Mouse (Mus musculus) hindbrain, embryonic 14.5 days (tissue): ENCODE measurements at regions not wholly inside any gene's neighbourhood (a gene's known extent, or its start where the extent isn't known, plus 50 kb on each side); places are given as distances from the start of the nearest gene placed in this dataset.

Experiments used
- ATAC-seq: fragments of 200-750 bp; cut with Nextera tagmentation; 2 replicates; pipeline ENCODE4 v1.8.0; 2017; ENCODE audit warnings: moderate number of reproducible peaks, mild to moderate bottlenecking, moderate TSS enrichment, moderate library complexity; ENCODE audit not compliant: low FRiP score
- DNase-seq: peaks from one replicate; pipeline ENCODE4 v3.0.0-alpha.2; 2015; ENCODE audit warnings: low spot score
- H3K27ac ChIP-seq: fragments of 300-500 bp; sonication (generic); 2 replicates; pipeline ENCODE4 v1.5.1; 2014; ENCODE audit warnings: mild to moderate bottlenecking, moderate library complexity
- H3K27me3 ChIP-seq: fragments of 300-500 bp; sonication (generic); 2 replicates; pipeline ENCODE4 v1.6.1; 2014; ENCODE audit warnings: mild to moderate bottlenecking, low read length, mixed read lengths; ENCODE audit not compliant: control insufficient read depth, insufficient read depth
- H3K36me3 ChIP-seq: fragments of 300-500 bp; sonication (generic); replicated peaks from 2 replicates; pipeline ENCODE4 v1.6.1; 2014; ENCODE audit not compliant: control insufficient read depth, insufficient read depth
- H3K4me1 ChIP-seq: fragments of 300-500 bp; sonication (generic); replicated peaks from 2 replicates; pipeline ENCODE4 v1.6.1; 2014; ENCODE audit warnings: antibody characterized with exemption, low read length, mixed read lengths; ENCODE audit not compliant: control insufficient read depth, insufficient read depth
- H3K4me2 ChIP-seq: fragments of 300-500 bp; sonication (generic); replicated peaks from 2 replicates; pipeline ENCODE4 v1.6.1; 2014; ENCODE audit warnings: mild to moderate bottlenecking, moderate library complexity
- H3K4me3 ChIP-seq: fragments of 300-500 bp; sonication (generic); replicated peaks from 2 replicates; pipeline ENCODE4 v1.5.1; 2014; ENCODE audit warnings: mild to moderate bottlenecking, low read length
- H3K9ac ChIP-seq: fragments of 300-500 bp; sonication (generic); 2 replicates; pipeline ENCODE4 v1.6.1; 2014
- H3K9me3 ChIP-seq: fragments of 300-500 bp; sonication (generic); 2 replicates; pipeline ENCODE4 v1.6.1; 2016; ENCODE audit warnings: low read length; ENCODE audit not compliant: control insufficient read depth
- WGBS: fragments of 180-500 bp; shearing (Covaris S2); extraction: QIAGEN DNeasy Blood & Tissue Kit; methylation state at CpG from one replicate; pipeline ENCODE4 v1.1.7; 2014; 5-methylcytosine and 5-hydroxymethylcytosine counted together

DNA sequence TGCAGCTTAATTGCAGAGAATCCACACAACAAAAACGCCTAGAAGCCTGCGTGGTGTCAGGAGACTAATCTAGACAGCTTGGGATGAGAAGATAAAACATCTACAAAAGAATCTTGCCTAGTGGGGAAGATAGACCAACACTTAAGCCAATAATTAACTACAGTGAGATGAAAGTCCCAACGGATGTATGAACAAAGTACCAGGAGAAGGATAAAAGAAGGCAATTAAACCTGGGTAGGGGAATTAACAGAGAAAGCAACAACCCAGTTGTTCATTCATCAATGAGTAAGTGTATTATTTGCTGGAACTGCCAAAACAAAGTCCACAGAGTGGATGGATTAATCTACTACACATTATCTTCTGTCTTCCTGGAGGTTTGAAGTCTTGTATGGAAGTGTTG is 99.8 kb downstream of the Olfm4 start:
- no peak overlapping the region for H3K27ac ChIP-seq
- H3K4me3 ChIP-seq, result no peak overlapping the region
- peaks cover 5% of the 10 kb centered on the region for H3K9me3 ChIP-seq
- H3K36me3 ChIP-seq, result no peaks in the 10 kb centered on the region
- H3K4me1 ChIP-seq, result no peaks in the 10 kb centered on the region
- DNase-seq (no peak), ATAC-seq (no peak)
- WGBS, result 80% methylated on average over 3 of the region's 3 CpGs
- no peak overlapping the region for H3K4me2 ChIP-seq
- H3K27me3 ChIP-seq, result no peaks in the 10 kb centered on the region
- H3K9ac ChIP-seq, result no peak overlapping the region

DNA sequence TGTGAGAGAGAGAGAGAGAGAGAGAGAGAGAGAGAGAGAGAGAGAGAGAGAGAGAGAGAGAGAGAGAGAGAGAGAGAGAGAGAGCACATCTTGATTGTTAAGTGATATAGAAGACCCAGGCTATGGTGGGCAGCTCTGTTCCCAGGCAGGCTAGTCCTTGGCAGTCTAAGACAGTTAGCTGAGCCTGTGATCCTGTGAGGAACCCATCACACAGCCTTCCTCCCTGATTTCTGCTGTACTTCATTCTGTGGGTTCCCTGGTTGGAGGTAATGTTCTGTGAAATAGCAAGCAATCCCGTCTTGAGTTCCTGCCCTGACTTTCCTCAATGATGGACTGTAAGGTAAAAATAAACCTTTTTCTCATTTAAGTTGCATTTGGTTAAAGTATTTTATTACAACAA is 113.4 kb downstream of the Olfm4 start:
- Histone ChIP-seq H3K4me1 (no peaks in the 10 kb centered on the region), H3K36me3 (no peaks in the 10 kb centered on the region), H3K4me2 (no peak overlapping the region), H3K27me3 (no peaks in the 10 kb centered on the region), H3K27ac (no peak overlapping the region), H3K9me3 (no peaks in the 10 kb centered on the region), H3K9ac (no peak overlapping the region), H3K4me3 (no peak overlapping the region)
- DNase-seq (no peak), ATAC-seq (no peak)
- 61% methylated on average over 1 of the region's 1 CpGs for WGBS

DNA sequence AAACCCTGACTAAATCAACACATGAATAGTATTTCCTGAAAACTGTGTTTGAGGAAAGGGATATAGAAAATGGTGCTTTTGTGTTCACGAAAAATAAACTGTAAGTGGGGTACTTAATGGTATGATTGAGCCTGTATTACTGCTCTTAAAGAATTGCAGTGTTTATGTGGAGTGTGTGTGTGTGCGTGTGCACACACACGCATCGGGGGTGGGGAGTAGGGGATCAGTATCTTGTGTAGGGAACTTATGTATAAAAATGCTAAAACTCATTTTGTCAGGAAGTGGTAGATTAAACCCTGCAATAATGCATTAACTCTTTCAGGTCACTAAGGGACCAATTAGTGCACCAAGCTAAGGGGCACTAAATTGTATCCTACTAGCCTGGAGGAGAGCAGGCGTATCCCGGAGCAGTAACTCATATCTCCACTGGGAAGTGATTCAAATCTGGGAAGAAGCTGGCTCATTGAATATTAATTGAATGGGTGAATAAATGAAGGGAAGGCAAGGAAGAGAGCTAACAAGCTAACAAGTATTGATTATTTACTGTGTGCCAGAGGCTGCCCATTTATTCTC is 129.3 kb downstream of the Olfm4 start:
- H3K4me2 ChIP-seq, result no peak overlapping the region
- H3K27me3 ChIP-seq, result no peaks in the 10 kb centered on the region
- ATAC-seq (no peak), DNase-seq (no peak)
- H3K4me3 ChIP-seq, result no peak overlapping the region
- no peaks in the 10 kb centered on the region for H3K9me3 ChIP-seq
- WGBS, result 66% methylated on average over 6 of the region's 6 CpGs
- H3K27ac ChIP-seq, result no peak overlapping the region
- no peaks in the 10 kb centered on the region for H3K36me3 ChIP-seq
- no peak overlapping the region for H3K9ac ChIP-seq
- H3K4me1 ChIP-seq, result no peaks in the 10 kb centered on the region

DNA sequence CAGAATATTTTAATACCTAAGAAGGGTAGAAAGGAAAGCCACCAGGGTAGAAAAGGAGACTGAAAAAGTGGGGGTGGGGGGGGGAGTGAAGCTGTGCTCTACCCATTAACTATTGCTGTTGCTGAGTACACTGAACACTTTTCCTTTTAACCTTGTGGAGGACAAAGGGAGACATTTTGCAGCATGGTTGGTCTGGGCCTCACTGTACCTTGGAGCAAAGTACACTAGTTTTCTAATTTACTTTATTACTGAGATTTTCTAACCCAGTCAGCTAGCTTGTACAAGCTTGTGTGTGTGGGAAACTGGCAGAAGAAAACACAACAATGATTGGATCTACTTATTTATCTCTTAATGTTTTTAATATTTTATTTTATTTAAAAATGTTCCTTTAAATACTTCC is 130.4 kb downstream of the Olfm4 start:
- ATAC-seq (no peak), DNase-seq (no peak)
- Histone ChIP-seq H3K36me3 (no peaks in the 10 kb centered on the region), H3K27ac (no peak overlapping the region), H3K4me2 (no peak overlapping the region), H3K9ac (no peak overlapping the region), H3K4me3 (no peak overlapping the region), H3K9me3 (no peaks in the 10 kb centered on the region), H3K4me1 (no peaks in the 10 kb centered on the region), H3K27me3 (no peaks in the 10 kb centered on the region)

DNA sequence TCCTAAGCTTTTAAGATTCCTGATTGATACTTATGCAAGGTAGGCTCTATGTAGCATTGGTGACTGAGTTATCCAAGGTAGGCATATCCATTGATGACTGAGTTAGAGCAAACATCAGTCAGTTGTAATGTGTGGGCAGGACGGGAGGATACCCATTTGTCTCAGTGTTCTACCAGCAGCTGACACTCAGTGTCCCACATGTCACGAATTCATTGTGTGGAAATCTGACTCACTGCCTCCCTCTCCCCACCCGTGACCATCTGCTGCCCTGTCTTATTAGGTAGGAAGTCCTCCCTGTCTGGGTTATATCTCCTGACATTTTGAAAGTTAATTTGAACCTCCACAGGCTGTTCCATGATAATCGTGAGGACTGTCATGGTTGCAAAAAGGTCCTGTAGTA is 141.3 kb downstream of the Olfm4 start:
- DNase-seq (no peak), ATAC-seq (no peak)
- Histone ChIP-seq H3K9me3 (no peaks in the 10 kb centered on the region), H3K4me1 (no peaks in the 10 kb centered on the region), H3K27ac (no peak overlapping the region), H3K4me2 (no peak overlapping the region), H3K4me3 (no peak overlapping the region), H3K27me3 (no peaks in the 10 kb centered on the region), H3K36me3 (no peaks in the 10 kb centered on the region), H3K9ac (no peak overlapping the region)
- WGBS, result 68% methylated on average over 4 of the region's 4 CpGs

DNA sequence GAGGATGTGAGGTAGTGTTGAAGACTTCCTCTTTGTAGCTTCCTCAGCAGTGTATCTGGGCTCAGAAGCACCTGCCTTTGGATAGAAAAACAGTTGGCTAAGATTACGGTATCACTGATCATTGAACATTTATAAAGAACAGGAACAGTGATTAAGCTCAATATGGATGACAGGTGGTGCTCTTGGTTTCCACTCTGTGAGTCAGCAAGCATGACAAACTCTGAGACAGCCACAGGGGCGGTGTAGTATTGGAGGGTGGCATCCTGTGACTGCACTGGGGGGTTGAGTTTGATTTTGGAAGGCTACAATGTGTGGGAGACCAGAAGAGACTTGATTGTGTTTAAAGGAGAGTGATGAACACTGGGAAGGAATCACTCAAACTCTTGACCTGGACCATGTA is 144.3 kb downstream of the Olfm4 start:
- WGBS, result 90% methylated on average over 2 of the region's 2 CpGs
- ATAC-seq (no peak), DNase-seq (no peak)

DNA sequence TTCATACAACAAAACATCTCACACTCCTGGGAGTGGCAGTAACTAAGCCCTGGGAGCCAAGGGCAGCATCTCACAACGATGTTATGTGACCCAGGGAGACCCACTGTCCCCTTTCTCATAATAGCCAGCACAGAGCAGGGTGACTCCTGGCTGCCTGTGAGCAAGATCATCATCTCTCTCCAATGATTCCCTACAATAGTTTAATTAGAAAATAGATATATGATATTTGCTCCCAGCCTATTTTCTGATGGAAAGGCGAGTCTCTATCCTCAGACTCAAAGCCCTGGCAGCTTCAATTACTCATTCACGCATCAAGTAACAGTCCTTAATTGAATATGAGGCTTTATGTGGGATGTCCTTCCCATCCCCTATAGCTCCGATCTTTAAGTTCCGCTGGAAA is 153.7 kb downstream of the Olfm4 start:
- 28% methylated on average over 5 of the region's 5 CpGs for WGBS
- Histone ChIP-seq H3K27me3 (no peaks in the 10 kb centered on the region), H3K9ac (no peak overlapping the region), H3K4me3 (no peak overlapping the region), H3K4me2 (no peak overlapping the region), H3K9me3 (no peaks in the 10 kb centered on the region), H3K27ac (peak overlapping the region; percentile 21), H3K4me1 (peaks cover 22% of the 10 kb centered on the region), H3K36me3 (no peaks in the 10 kb centered on the region)
- no peak for ATAC-seq
- DNase-seq, result no peak

More for the DNA sequence above, 144.3 kb downstream of the Olfm4 start:
- no peak overlapping the region for H3K9ac ChIP-seq
- H3K4me3 ChIP-seq, result no peak overlapping the region
- H3K9me3 ChIP-seq, result no peaks in the 10 kb centered on the region
- no peak overlapping the region for H3K27ac ChIP-seq
- H3K4me2 ChIP-seq, result no peak overlapping the region
- H3K27me3 ChIP-seq, result no peaks in the 10 kb centered on the region
- no peaks in the 10 kb centered on the region for H3K4me1 ChIP-seq
- H3K36me3 ChIP-seq, result no peaks in the 10 kb centered on the region

DNA sequence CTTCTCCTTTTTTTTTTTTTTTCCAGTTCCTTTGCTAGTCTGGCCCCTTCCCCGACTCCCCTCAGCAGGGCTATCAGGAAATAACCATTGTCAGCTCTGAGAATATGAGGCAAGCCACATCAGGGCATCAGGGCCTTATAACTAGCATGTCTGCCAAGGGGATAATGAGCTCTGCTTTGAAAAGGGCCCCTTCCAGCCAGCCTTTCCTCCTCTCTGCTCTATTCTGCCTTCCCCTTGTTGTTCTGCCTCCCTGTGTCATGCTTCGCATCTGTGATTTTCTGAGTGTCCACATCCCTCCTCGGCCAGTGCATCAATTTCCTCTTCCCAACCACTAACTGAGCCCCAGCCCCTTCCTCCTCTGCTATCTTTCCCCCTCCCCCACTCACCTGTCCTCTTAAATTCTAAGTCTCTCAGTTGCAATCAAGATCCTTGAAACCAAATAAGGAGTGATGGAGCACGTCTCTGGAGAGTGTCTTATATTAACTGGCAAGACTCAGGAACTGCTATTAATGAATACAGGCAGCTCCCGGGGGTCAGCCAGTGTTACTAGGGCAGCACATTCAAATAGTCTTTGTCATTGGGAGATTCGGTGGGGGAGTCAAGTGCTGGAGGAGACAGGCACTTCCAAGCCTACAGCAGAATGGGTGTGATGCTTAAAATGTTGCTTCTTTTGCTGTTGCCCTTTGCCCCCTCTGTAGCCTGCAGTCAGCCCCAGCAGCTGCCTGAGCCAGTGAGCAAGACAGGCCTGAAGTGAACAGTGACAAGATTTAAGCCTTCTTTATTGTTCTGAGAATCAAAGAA is 155.3 kb downstream of the Olfm4 start:
- H3K4me1 ChIP-seq, result peaks cover 22% of the 10 kb centered on the region
- no peaks in the 10 kb centered on the region for H3K27me3 ChIP-seq
- no peak overlapping the region for H3K4me3 ChIP-seq
- peak overlapping the region; percentile 75 for H3K27ac ChIP-seq
- no peaks in the 10 kb centered on the region for H3K36me3 ChIP-seq
- ATAC-seq, result peak; percentile 79
- peak; percentile 31 for DNase-seq
- WGBS, result 5% methylated on average over 6 of the region's 6 CpGs
- H3K9ac ChIP-seq, result no peak overlapping the region
- no peak overlapping the region for H3K4me2 ChIP-seq
- no peaks in the 10 kb centered on the region for H3K9me3 ChIP-seq

DNA sequence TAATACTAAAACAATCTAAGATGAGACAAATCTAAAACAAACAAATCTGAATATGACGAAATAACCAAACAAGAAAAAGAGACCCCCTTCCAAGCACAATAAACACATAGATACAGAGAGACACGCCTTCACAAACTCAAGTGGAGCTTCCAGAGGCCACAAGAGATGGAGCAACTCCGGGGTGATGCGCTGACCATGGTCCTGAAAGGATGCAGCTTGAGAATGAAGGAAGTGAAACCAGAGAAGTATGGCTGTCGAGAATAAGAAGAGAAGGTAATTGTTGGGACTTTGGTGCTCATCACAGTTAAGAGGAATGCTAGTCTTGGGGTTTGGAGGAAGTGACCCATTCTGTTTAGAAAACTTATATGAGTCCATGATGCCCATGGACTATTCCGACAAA is 173.1 kb downstream of the Olfm4 start:
- no peaks in the 10 kb centered on the region for H3K27me3 ChIP-seq
- no peak overlapping the region for H3K4me2 ChIP-seq
- no peaks in the 10 kb centered on the region for H3K4me1 ChIP-seq
- WGBS, result 50% methylated on average over 6 of the region's 6 CpGs
- no peak overlapping the region for H3K4me3 ChIP-seq
- no peak overlapping the region for H3K9ac ChIP-seq
- ATAC-seq (no peak), DNase-seq (no peak)
- H3K9me3 ChIP-seq, result no peaks in the 10 kb centered on the region
- H3K27ac ChIP-seq, result no peak overlapping the region
- no peaks in the 10 kb centered on the region for H3K36me3 ChIP-seq
